Mouse (Mus musculus): ENCODE measurements around the gene Snrnp25. TPM values are rescaled to one million over a fixed set of nuclear protein-coding genes. Genes with fewer than 3 reads are reported as not detected.

Gene Snrnp25
- 10 to 100 TPM; 10.6 to 12.4 TPM for total RNA-seq (2021)

DNA sequence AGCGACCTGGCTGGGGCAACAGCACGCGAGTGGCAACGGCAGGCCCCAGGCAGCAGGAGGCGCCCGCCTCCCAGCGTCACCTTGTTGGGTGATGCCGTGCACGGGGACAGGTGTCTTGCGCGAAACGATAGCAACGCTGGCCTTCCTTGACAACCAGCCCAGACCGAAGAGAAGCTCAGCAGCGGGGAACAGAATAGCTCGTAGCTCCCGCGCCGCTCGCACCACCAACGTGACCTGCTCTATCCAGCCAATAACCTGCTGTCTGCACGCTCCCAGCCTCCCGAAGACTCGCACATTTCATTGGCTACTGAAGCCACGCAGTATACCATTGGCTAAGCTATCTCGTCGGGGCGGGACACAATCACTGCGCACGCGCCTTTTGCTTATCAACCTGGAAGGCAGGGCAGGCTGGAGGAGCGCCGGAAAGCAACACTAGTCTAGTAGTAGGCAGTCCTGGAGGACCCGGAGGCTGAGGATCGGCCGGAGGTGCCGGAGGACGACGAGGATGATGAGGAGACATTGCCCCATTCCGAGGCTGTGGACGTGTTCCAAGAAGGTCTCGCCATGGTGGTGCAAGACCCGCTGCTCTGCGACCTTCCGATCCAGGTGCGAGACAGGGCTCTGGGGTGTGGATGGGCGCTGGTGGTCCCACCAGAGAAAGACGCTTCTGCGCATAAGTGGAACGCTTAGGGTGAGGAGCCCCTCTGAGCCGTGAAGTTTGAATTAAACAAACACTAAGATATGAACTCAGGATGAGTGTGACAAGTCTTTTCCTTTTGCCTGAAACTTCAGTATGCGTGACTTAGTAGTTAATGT is at the start of gene Snrnp25:
Gene Snrnp25 (plus strand): TSS at position 358 of the 816 bp plus-strand sequence.
- peak; percentile 98 for DNase-seq
- intact Hi-C loops (cut with DNase I) = loop anchor here (5.0 kb wide), 1 partner anchor 37 kb away; no protein-coding TSS in a partner anchor

DNA sequence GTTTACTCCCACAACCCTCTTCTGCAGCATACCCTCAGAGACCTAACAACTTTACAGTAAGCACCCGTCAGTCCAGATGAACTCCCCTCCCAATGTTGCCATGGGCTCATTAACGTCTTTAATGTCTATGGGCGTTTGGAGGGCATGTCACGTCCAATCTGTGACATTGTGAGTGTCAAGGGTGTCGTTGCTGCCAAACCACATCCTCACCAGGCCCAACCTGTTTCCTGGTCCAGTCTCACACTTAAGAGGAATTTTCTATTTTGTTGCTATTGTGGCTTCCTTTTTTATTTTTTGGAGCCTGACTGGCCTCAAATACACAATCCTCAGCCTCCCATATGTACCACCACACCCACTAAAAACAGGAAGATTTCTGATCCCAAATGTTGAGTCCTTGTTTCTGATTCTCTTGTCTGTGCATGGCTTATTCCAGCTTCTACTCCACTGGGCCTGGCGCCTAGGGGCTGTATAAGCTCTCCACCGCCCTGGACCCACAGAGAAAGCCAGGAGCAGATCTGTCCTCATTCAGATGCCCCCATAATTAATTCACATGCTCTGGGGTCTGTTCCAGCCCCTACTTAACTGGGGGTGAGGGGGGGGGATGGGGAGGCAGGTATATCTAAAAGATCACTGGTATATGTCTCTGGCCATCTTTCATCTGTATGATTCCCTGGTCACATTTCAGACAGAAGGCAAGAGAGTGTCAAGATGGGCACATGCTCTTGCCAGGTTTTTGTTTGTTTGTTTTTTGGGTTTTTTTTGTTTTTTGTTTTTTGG is 48.2 kb upstream of the Snrnp25 start:
- intact Hi-C loops (cut with DNase I) = no loop called here
- DNase-seq = no peak

DNA sequence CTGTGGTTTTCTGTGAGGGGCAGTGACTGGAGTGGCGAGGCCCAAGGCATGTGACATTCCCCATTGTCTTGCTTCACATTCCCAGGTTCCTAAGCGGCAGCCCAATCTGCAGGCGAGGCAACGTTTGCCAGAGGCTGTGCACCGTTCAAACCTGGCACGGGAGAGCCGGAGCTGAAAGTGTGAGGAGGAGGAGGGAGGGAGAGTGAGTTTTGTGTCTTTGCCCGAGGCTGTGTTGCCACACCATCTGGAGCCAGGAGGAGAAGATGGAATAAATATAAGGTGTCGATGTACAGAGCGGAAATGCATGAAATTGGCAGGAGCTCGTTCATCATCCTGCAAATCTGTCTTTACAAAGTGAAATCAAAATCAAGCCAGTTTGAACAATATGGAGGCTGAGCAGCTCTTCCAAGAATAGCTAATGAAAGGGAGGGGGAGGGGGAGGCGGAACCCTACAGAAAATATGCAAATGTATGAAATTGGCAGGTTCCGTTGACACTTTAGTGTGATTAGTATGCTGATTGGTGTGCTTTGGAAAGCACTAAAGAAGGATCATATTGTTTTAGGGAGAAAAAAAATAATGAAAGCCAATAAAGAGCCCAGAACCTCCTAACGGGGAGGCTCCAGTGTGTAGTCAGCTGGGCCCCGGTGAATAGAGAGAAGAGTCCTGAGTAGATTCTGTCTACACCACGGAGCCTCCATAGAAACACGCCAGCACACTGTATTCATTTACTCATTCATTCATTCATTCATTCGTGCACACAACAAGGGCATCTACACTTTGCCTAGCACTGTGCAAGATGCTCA is 47.2 kb upstream of the Snrnp25 start:
- intact Hi-C loops (cut with DNase I) = no loop called here
- DNase-seq = no peak

GRCm38 (mm10) chr11:32159176-32159575 is 46.0 kb upstream of the Snrnp25 start:
- intact Hi-C loops (cut with DNase I) = no loop called here

GRCm38 (mm10) chr11:32160341-32160740 is 44.9 kb upstream of the Snrnp25 start:
- DNase-seq = no peak
- intact Hi-C loops (cut with DNase I) = loop anchor here (5.0 kb wide), 2 partner anchors 208 to 483 kb away; no protein-coding TSS in a partner anchor

More at GRCm38 (mm10) chr11:32159176-32159575, 46.0 kb upstream of the Snrnp25 start:
- DNase-seq = no peak

DNA sequence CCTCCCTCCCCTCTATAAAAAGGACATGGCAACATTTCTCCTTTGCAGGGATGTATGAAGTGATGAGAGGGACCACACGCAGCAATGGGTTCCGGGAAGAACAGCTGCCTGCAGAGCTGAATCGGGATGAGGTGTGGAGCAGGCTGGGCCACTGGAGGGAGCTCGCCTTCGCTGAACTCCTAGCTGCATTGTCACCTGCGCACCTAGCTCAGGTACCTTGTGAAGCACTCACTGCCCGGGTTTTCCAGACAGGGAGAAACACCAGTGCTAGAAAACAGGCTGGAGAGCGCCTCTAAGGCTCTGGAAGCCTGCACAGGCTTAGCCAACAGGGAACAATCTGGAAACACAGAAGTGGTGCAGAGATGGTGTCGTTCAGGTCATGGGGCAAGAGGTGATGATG is 43.7 kb upstream of the Snrnp25 start:
- intact Hi-C loops (cut with DNase I) = loop anchor here (5.0 kb wide), 2 partner anchors 209 to 484 kb away; no protein-coding TSS in a partner anchor
- DNase-seq = no peak

DNA sequence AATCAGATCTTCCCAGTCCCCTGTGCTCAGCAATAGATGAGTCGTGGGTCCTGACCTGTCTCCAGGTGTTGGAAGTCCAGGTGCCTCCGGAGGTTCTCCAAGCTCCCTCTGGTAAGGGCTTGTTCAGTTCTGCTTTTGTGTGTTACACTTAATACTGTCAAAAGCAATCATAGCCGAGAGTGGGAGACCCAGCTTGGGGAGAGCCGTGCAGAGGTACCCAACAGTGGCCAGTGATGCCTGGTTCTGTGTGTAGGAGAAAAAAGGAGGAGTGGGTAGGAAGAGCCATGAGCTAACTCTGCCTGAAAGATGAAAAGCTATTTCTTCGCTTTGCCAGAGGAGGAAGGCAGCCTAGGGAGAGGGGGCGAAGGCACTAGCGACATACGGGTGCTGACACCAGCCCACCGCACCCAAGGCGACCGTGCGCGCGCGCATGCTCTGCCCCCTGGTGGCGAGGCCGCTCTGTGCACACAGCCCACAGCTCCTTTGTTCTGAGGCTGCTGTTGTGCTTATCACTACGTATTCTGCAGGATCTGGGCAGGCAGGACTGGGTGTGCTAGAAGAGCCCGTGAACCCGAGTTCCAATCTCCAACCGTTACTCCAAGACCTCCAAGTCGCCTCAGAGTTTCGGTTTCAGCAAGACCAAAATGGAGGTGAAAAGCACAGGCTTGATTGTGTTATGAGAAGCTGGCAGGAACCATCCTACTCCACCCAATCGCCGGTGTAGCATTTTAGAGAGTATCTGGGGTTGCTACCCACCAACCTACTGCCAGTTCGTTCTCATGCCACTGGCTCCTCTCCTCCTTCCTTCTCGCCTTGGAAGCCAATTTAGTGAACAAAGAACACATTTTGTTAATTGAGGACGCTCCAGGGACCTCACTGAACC is 43.1 kb upstream of the Snrnp25 start:
- intact Hi-C loops (cut with DNase I) = loop anchor here (1.0 to 5.0 kb wide), 3 partner anchors 162 to 485 kb away; partner anchors contain the start of gene Nsg2
- peak; percentile 76 to 84 for DNase-seq

GRCm38 (mm10) chr11:32166683-32167082 is 38.5 kb upstream of the Snrnp25 start:
- intact Hi-C loops (cut with DNase I) = no loop called here
- no peak for DNase-seq

GRCm38 (mm10) chr11:32178506-32178905 is 26.7 kb upstream of the Snrnp25 start:
- intact Hi-C loops (cut with DNase I) = no loop called here
- DNase-seq = no peak

DNA sequence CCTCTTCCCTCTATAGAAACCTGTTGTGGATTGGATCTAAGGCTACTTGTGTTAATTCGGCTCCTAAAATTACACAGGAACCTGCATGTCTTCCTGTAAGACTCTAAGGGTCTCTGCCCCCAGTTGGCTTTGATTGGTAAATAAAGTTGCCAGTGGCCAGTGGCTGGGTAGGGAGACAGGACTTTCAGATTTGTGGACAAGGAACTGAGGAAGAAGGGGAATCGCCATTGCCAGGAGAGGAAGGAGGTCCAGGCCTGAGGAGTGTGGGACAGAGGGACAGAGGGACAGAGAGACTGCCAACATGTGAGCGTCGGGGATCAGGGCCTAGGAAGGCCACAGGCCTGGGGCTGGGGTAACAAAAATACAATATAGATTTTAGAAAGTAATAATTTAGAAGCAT is 24.0 kb upstream of the Snrnp25 start:
- intact Hi-C loops (cut with DNase I) = loop anchor here (5.0 kb wide), 1 partner anchor 121 kb away; the partner anchor contains the start of gene Hbq1a

GRCm38 (mm10) chr11:32181973-32182868 is 23.0 kb upstream of the Snrnp25 start:
- peak; percentile 85 to 90 for DNase-seq
- intact Hi-C loops (cut with DNase I) = loop anchor here (1.0 to 5.0 kb wide), 4 partner anchors 56 to 141 kb away; partner anchors contain the start of genes Hbq1a and Hbq1b

More for the DNA sequence above, 24.0 kb upstream of the Snrnp25 start:
- DNase-seq = no peak

GRCm38 (mm10) chr11:32184469-32184868 is 20.7 kb upstream of the Snrnp25 start:
- intact Hi-C loops (cut with DNase I) = loop anchor here (5.0 kb wide), 1 partner anchor 118 kb away; the partner anchor contains the start of gene Hbq1a
- DNase-seq = no peak

- intact Hi-C loops (cut with DNase I) = no loop called here
- no peak for DNase-seq
Observed at GRCm38 (mm10) chr11:32186031-32186430, 19.2 kb upstream of the Snrnp25 start.

DNA sequence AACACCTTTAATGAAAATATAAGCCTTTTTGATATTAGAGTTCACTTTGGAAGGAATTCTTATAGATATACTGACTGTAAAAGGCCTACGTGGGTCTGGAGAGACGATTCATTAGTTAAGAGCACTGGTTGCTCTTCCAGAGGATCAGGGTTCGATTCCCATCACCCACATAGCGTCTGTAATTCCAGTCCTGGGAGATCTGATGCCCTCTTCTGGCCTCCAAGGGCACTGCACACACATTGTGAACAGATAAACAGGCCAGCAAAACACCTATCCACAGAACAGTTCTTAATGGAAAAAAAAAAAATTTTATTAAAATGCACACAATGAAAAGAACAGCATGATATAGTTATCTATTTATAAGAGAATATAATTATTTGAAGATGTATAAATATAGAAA is 18.0 kb upstream of the Snrnp25 start:
- intact Hi-C loops (cut with DNase I) = no loop called here
- no peak for DNase-seq

GRCm38 (mm10) chr11:32188881-32189280 is 16.3 kb upstream of the Snrnp25 start:
- intact Hi-C loops (cut with DNase I) = no loop called here
- no peak for DNase-seq

DNA sequence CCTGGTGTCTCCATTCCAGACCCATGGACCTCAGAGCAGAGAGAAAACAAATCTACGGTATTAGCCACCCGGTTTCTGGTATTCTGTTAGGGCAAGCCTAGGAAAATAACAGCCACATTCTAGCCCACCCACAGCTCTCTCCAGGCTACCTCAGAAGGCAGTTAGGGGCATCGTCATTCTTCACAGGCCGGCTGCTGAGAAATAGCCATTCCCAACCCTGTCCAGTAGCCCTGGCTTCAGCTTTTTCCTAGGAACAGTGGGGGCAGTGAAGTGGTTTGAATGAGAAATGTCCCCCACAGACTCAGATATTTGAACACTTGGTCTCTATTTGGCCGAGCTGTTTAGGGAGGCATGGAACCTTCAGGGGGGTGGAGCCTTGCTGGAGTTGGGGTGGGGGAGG is 15.8 kb upstream of the Snrnp25 start:
- intact Hi-C loops (cut with DNase I) = no loop called here
- DNase-seq = no peak

GRCm38 (mm10) chr11:32190119-32190518 is 15.1 kb upstream of the Snrnp25 start:
- peak in 1 of 2 experiments; percentile 19 for DNase-seq
- intact Hi-C loops (cut with DNase I) = no loop called here

GRCm38 (mm10) chr11:32190603-32191110 is 14.6 kb upstream of the Snrnp25 start:
- no peak for DNase-seq
- intact Hi-C loops (cut with DNase I) = no loop called here

Data from heart, postnatal 10 days (tissue).